Mouse (Mus musculus): ENCODE results near the gene Usp47.

GRCm38 (mm10) chr7:112133277-112133676 is 110.0 kb downstream of the Usp47 start:
- no peak for TF ChIP-seq CTCF (conservative IDR thresholded peaks at IDR 0.05; ENCODE audit: low read length)
- TF ChIP-seq POU5F1 (IDR thresholded peaks at IDR 0.05; ENCODE audit: borderline replicate concordance, low read length) = no peak
